Mouse (Mus musculus) left cerebral cortex, postnatal 25 days (tissue): ENCODE results near the gene Tom1. TPM values are rescaled to one million over a fixed set of nuclear protein-coding genes. Genes with fewer than 3 reads are reported as not detected.
A peak's percentile ranks its signal among the peaks of the same experiment; 100 is the strongest.

Source experiments
- DNase-seq, 2 experiments: peaks; one replicate each; pipeline ENCODE4 v3.0.0; 2022; ENCODE audit warnings: low spot score in 2 of 2, mixed read lengths in 1 of 2
- intact Hi-C: fragments of 180-260 bp; cut with DNase I; formaldehyde crosslinking; loops from one replicate; pipeline ENCODE4 v1.15.1; 2025
- total RNA-seq, 2 experiments: library from RNA; stranded (reverse); gene quantifications; 2 replicates each; pipeline ENCODE4 v1.2.3; 2021

Tom1 gene
- 10 to 100 TPM; 37.6 to 38.6 TPM for total RNA-seq

DNA sequence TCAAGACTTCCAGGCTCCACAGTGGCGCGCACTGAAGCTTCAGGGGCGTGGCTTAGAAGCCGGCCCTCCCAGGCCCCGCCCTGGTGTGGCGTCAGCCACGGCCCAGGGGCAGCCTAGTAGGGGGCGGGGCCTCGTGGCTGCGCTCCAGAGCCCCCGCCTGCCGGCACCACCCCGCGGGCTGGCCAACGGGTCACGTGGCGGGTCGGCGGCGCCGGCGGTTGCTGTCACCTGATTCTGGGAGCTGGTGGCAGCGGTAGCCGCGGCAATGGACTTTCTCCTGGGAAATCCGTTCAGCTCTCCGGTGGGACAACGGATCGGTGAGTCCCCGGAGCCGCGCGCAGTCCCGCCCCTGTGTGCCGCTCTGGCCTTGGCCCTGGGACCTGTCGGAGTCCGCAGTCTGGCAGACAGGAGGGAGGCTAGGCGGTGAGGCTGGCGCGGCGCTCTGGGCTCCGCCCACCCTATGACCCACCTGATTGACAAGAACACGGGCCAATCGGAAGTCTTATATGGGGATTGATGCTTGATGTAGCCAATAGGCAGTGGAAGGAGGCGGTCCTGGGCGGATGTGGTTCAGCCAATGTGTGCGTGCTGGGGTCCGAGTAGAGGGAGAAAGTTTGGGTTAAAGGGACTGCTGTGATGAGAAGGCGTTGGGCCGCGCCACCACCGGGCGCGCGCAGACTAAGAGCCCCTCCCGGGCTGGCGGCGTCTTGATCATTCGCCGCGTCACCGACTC lies at the start of gene Tom1:
TSS of gene Tom1 (plus strand) at position 195 of the 733 bp plus-strand sequence.
- intact Hi-C loops = no loop called here
- DNase-seq = peak; percentile 99

DNA sequence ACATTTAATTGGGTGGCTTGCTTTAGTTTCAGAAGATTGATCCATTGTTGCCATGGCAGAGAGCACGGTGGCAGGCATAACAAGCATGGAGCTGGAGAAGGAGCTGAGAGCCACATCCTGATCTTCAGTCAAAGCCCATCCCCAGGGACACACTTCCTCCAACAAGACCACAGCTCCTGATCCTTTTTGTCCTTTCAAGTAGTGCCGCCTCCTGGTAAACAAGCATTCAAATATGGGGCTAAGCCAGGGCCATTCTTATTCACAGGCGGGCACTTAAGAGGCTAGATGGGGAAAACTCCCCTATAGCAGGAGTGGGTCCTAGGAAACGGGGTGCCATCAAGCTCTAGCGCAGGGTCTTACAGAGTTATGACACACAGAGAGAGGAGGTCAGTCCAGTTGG lies 46.1 kb upstream of the Tom1 start:
- intact Hi-C loops = no loop called here
- no peak for DNase-seq

DNA sequence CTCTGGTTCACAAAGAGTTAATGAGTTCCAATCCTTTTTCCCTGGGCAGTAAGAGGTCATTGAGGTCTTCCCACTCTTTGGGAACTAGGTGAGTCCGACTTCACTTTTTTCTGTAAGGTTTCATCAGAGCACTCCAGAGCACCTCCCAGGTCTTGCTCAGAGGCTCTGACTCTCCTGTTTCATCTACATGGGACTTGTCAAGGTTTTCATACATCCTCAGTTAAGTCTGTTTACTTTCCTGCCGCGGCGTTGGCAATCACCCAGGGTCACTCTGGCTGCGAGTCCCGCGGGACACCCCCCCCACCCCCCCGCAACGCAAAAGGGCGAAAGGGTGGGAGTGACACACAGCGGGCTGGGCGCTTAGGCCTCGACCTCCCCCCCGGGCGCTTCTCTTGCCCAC lies 43.5 kb upstream of the Tom1 start:
- intact Hi-C loops = no loop called here
- no peak for DNase-seq

GRCm38 (mm10) chr8:74993081-74993474 lies 40.4 kb upstream of the Tom1 start, which contains the start of gene Hmgxb4:
Gene Hmgxb4 (plus strand): TSS chr8:74993356.
- DNase-seq = no peak
- intact Hi-C loops = no loop called here

DNA sequence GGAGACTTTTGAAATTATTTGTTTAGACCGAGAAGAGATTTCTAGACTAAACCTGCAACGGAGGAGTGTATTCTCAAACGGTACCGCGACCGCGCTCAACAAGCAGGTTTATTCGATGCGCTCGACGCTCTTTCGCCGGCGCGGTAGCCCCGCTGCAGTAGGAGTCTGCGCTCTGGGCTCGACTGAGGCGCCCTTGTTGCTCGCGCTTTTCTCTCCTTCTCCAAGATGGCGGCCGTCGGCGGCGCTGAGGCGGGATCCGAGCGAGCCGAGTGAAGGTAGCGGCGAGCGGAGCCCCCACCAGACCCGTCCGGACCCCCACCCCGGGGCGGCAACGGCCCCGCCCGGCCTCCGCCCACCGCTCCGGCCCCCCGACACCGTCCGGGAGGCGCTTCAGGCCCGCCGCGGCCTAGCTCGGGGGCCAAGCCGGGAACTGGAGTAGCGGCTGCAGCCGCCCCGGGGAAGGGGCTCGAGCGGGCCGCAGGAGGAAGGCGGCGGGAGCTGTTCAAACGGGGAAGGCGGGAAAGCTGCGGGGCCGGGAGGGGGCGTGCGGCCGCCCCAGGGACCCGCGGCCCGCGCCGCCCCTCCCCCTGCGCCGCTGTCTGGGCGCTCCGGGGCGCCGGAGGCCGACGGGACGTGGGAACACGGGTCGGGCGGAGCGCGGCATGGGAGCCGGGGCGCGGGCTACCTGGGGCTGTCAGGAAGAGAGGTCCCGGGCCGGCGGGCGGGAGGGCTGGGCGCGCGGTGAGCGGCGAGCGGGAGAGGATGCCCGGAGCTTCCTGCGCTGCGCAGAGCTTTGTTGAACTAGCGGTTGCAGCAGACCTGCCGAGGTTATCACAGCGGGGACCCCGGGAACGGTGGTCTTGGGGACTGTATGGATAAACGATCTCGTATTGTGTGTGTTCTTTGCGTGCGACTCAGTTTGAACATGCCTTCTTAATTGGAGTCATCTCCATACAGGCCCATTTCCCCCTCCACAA lies 39.7 kb upstream of the Tom1 start:
- intact Hi-C loops = no loop called here

GRCm38 (mm10) chr8:74994540-74994939 lies 39.0 kb upstream of the Tom1 start:
- DNase-seq = no peak
- intact Hi-C loops = no loop called here

More for the DNA sequence above, 39.7 kb upstream of the Tom1 start:
- DNase-seq = peak; percentile 87 to 88

GRCm38 (mm10) chr8:75000431-75000830 lies 33.1 kb upstream of the Tom1 start:
- intact Hi-C loops = no loop called here
- DNase-seq = no peak

DNA sequence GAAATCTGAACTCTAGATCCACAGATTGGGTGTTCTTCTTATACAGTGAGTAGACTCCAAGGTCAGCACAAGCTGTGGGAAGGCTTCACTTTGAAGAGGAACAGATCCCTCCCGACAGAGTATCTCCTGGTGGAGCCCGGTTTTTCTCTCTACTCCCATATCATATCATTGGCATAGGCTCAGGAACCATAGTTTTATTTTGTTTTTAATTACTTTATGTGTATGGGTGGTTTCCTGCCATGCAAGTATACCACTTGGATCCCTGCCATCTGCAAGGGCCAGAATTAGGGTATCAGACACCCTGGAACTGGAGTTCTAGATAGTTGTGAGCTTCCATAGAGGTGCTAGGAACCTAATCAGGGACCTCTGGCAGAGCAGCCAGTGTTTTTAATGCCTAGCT lies 24.7 kb upstream of the Tom1 start:
- intact Hi-C loops = no loop called here
- DNase-seq = no peak

- DNase-seq = no peak
- intact Hi-C loops = no loop called here
Observed at GRCm38 (mm10) chr8:75013557-75013956, 19.9 kb upstream of the Tom1 start.

- intact Hi-C loops = no loop called here
- no peak for DNase-seq
Observed at GRCm38 (mm10) chr8:75013964-75014363, 19.5 kb upstream of the Tom1 start.

DNA sequence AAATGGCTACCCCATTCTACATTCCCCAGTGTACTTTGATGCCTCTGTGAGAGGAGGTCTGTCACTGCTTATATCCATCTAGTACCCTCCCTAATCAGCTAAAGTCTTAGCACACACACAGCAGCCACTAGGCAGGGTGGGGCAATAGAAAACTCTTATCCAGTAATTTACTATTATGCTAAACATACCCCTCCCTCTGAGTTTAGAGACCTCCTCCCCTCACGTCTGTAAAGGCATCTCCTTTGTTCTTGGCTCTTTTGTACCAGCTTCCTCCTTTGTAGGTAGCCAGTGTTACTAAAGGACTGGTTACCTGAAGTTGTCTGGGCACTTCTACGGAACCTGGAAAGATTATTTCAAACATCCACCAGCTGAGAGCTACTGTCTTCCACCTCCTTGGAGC lies 17.5 kb upstream of the Tom1 start:
- no peak for DNase-seq
- intact Hi-C loops = no loop called here

DNA sequence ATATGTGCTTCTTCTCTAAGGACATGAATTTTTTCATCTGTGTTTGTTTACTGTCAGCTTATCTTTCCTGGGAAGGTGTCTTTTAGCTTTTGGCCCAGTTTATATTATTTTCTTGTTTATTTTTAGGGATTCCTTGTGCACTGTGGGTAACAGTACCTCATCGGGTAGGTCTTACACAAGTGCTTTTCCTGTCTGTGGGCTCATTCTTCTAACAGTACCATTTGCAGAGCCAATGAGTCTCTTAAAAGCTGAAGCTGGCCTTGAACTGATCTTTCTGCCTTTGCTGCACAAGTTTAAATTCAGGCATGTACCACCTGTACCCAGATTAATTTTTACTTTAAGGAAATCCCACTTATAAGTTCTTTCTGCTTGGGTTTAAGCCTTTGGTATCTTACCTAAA lies 17.1 kb upstream of the Tom1 start:
- DNase-seq = no peak
- intact Hi-C loops = no loop called here

GRCm38 (mm10) chr8:75018274-75018972 lies 15.1 kb upstream of the Tom1 start:
- intact Hi-C loops = no loop called here
- no peak for DNase-seq

DNA sequence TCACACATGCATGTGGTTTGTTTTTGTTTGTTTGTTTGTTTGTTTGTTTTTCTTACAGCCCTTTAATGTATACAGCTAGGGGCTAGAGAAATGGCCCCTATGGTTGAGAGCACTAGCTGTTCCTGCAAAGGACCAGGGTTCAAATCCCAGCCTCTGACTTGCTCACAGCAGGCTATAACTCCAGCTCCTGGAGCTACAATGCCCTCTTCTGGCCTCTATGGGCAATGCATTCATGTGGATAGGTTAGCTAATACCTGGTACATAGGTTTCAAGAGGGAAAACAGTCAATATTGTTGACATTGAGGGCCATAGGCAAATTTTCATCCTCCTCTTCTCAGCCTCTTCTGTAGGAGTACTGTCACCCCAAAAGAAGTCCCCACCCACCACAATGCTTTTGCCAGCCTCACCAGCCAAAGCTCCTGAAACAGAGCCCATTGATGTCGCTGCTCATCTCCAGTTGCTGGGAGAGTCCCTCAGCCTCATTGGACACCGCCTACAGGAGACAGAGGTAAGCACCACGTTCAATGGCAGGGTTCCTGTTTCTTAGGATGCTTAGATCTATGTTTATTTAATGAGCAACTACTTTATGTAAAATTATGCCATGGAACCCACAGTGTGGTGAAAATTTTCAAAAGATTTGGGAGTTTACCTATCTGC lies 9.7 kb upstream of the Tom1 start:
- no peak for DNase-seq
- intact Hi-C loops = loop anchor here (1.0 kb wide), 1 partner anchor 31 kb away; no protein-coding TSS in a partner anchor

GRCm38 (mm10) chr8:75025809-75026208 lies 7.7 kb upstream of the Tom1 start:
- intact Hi-C loops = no loop called here
- no peak for DNase-seq

DNA sequence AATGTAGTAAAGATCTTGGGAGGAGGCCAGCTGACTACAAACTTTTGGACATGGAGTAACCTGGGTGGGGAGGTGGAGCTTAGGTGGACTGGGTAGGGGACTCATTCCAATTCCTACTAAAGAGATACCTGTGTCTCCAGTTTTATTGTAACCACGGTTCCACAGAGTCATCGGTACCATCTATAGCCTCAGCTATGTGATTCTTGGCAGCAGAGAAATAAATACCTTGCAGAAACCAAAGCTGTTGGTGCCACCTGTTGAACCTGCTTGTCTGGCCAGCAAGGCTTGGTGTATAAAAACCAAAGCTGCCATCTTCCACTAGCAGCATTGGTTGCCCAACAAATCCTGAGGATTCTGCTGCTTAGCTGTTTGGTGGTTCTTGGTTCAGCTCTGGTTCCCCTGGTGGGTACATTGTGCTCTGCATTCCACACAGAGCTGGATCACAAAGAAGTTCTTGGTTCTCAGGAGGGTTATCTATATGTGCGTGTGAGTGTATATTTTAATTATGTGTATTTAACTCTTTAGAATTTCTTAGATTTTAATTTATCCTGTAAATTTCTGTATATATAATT lies 3.0 kb upstream of the Tom1 start:
- intact Hi-C loops = no loop called here
- DNase-seq = no peak

DNA sequence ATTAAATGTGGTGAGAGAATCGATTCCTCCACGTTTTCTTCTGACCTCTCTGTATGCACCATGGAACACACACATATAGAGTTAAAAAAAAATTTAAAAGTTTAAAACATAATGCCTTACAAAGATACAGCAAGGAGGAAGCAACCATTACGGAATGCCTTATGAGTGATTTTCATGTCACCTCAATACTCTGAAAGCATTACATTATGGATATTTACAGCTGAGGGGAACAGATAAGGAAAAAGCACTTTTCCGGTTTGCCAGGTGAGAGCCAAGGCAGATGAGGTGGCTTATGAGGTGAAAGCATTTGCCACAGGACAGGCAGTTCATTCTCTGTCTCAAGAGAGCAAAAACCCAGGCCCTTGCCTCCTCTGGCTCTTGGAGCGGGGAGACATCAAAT lies 544 bp upstream of the Tom1 start:
- DNase-seq = no peak
- intact Hi-C loops = no loop called here

DNA sequence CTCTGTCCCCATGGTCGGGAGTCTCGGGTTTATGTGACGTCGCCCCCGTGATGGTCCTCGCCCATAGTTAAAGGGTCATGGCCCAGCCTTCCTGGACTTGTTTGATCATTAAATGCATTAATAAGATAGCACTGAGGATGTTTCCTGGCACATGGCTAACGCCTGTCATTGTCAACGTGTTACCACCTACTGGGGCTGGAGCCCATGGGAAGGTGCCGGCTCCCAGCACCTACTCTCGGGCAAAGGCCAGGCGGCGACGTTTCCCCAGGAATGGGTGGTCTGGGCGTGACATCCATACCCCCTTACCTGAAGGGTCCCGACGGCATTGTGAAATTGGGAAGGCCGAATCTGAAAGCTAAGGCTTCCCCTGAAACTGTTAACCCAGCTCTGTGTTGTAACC lies 780 bp downstream of the Tom1 start:
- intact Hi-C loops = no loop called here
- DNase-seq = no peak

DNA sequence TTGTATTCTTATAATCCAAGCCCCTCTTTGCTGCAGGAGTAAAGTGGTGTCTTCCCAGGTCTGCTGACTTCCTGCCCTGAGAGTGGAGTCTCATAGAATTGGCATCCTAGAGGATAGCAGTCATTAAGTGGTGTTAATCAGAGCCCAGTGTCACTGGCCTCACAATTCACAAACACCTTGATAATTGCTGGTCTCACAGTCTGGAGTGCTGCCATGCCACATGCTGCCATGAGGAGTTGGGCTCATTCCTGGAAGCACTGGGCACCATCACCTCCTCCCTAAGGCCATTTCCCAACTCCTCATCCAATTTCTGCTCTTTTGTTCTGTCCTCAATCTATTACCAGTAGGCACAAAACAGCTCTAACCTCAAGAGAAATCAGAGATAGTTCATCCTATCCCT lies 2.1 kb downstream of the Tom1 start:
- DNase-seq = no peak
- intact Hi-C loops = no loop called here
